Mouse (Mus musculus) stomach, embryonic 15.5 days (tissue): ENCODE results near the gene Tmem208. TPM values are rescaled to one million over a fixed set of nuclear protein-coding genes. Genes with fewer than 3 reads are reported as not detected.

Experiments
- ATAC-seq: fragments of 200-750 bp; cut with Nextera tagmentation; 2 replicates; pipeline ENCODE4 v1.8.0; 2017; ENCODE audit warnings: low read depth, moderate number of reproducible peaks, moderate TSS enrichment; ENCODE audit not compliant: insufficient read depth, low FRiP score
- H3K27ac ChIP-seq: fragments of 300-500 bp; sonication (generic); 2 replicates; pipeline ENCODE4 v1.5.1; 2015; ENCODE audit warnings: mild to moderate bottlenecking, inconsistent platforms
- H3K27me3 ChIP-seq: fragments of 300-500 bp; sonication (generic); replicated peaks from 2 replicates; pipeline ENCODE4 v1.6.1; 2015; ENCODE audit warnings: inconsistent platforms
- H3K36me3 ChIP-seq: fragments of 300-500 bp; sonication (generic); 2 replicates; pipeline ENCODE4 v1.6.1; 2015; ENCODE audit warnings: inconsistent platforms
- H3K4me1 ChIP-seq: fragments of 300-500 bp; sonication (generic); 2 replicates; pipeline ENCODE4 v1.6.1; 2015; ENCODE audit warnings: inconsistent platforms
- H3K4me2 ChIP-seq: fragments of 300-500 bp; sonication (generic); 2 replicates; pipeline ENCODE4 v1.6.1; 2015; ENCODE audit warnings: mild to moderate bottlenecking, inconsistent platforms
- H3K4me3 ChIP-seq: fragments of 300-500 bp; sonication (generic); replicated peaks from 2 replicates; pipeline ENCODE4 v1.5.1; 2015; ENCODE audit warnings: inconsistent platforms
- H3K9ac ChIP-seq: fragments of 300-500 bp; sonication (generic); 2 replicates; pipeline ENCODE4 v1.6.1; 2015; ENCODE audit warnings: inconsistent platforms
- H3K9me3 ChIP-seq: fragments of 300-500 bp; sonication (generic); 2 replicates; pipeline ENCODE4 v1.6.1; 2016; ENCODE audit warnings: inconsistent platforms
- WGBS: fragments of 180-500 bp; shearing (Covaris S2); methylation state at CpG from one replicate; pipeline ENCODE4 v1.1.7; 2015; 5-methylcytosine and 5-hydroxymethylcytosine counted together
- polyA plus RNA-seq: library from polyadenylated mRNA; unstranded; fragments of >200 nt; fragmentation: Nextera tagmentation; extraction: Ambion mirVana; gene quantifications from 2 replicates; pipeline ENCODE4 v1.2.1, GENCODE M21; 2015

Gene Tmem208
- polyA plus RNA-seq, 1 experiment from 2014 or later: 131 TPM

DNA sequence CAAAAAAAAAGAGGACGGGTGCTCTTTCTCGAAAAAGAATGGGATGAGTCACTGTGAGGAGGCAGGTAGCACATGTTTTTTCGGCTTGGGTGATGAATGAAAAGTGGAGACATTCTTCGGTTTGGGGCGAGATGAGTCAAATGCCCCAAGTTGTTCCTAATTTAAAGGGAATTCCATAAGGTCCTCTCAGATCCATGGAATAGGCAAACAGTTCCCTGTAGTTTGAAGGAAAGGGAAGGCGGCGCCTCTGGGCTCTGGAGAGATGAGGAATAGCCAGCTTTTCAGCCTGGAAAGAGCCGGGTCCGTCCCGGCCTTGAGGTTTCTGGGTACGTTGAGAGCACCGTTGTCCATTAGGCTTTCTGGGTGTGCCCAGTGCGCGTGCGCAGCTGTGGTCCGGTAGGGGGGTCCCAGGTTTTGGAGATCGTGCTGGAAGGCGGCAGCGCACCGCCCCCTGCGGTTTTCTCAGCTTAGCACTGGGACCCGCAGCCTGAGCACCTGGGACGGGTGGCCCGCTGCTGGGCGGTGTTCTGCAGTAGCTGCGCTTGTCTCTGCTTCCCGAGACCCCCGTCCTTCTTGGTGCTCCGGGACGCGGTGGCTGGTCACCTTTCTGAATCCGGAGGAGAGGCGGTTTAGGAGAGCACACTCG lies 22.4 kb downstream of the Tmem208 start, which contains the start of gene Slc9a5:
Gene Slc9a5 (plus strand): TSS at position 394 of the 646 bp plus-strand sequence.
- Histone ChIP-seq H3K4me3 (peak within 1 kb of the TSS; percentile 77), H3K9me3 (no peaks in the 10 kb centered on the region), H3K4me2 (peak within 1 kb of the TSS; percentile 96), H3K4me1 (peaks cover 34% of the 10 kb centered on the region), H3K27me3 (0 out of 2 replicates have a peak, but pooled peaks cover 5% of the 10 kb centered on the region), H3K27ac (peak within 1 kb of the TSS; percentile 88), H3K9ac (peak within 1 kb of the TSS; percentile 52), H3K36me3 (no peaks in the 10 kb centered on the region)
- ATAC-seq: no peak
- WGBS: under 1% methylated on average over 34 of the region's 34 CpGs

DNA sequence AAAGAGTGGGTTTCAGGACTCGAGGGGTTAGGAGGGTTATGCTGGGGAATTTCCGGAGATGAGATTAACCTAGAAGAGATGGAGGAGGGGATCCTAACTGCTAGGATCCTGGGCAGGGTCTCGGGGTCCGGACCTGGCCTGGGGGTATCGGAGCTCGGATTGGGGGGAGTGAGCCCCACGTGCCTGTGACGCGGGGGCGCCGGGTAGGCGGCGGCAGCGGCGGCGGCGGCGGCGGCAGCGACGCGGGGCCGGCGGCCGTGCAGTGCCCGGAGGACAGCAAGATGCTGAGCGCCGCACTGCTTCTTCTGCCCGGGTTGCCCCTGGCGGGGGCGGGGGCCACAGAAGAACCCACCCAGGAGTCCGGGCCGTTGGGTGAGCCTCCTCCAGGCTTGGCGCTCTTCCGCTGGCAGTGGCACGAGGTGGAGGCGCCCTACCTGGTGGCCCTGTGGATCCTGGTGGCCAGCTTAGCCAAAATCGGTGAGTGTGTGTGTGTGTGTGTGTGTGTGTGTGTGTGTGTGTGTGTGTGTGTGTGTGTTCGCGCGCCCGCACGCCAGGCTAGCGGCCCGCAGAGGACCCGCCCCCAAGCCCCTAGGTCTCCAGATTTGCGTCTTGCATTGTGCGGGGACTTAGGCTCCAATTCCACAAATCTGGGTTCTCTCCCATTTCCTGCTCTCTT lies 23.1 kb downstream of the Tmem208 start:
- H3K9me3 ChIP-seq: no peaks in the 10 kb centered on the region
- no peak for ATAC-seq
- peak overlapping the region; percentile 51; the same call in 1 of the 2 replicates for H3K9ac ChIP-seq
- H3K36me3 ChIP-seq: no peaks in the 10 kb centered on the region
- peaks cover 31% of the 10 kb centered on the region for H3K4me1 ChIP-seq
- peak overlapping the region; percentile 52; the same call in 1 of the 2 replicates for H3K27ac ChIP-seq
- peak overlapping the region; percentile 96 for H3K4me2 ChIP-seq
- H3K4me3 ChIP-seq: peak overlapping the region; percentile 77
- 0 out of 2 replicates have a peak, but pooled peaks cover 5% of the 10 kb centered on the region for H3K27me3 ChIP-seq
- under 1% methylated on average over 43 of the region's 48 CpGs for WGBS

DNA sequence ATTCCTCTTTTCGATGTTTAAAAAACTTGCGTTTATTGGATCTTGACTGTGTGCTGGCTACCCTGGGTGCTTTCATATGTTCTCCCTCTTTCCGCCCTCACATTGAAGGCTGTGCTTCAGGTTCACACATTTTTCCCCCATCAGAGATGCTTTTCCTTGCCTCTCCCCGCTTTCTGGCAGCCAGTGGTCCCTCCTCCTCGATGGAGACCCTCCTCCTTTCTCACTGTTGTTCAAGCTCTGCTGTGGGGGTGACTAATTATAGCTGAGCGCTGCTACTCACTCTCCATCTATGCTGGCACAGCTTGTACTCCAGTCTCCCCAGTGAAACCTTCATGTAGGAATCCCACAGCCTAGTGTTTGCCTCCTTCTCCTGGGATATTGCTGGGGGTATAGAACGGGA lies 24.0 kb downstream of the Tmem208 start:
- 47% methylated on average over 7 of the region's 7 CpGs for WGBS
- Histone ChIP-seq H3K9me3 (no peaks in the 10 kb centered on the region), H3K27me3 (0 out of 2 replicates have a peak, but pooled peaks cover 5% of the 10 kb centered on the region), H3K4me1 (peaks cover 21% of the 10 kb centered on the region), H3K27ac (no peak overlapping the region), H3K4me2 (peak overlapping the region; percentile 96; the same call in 1 of the 2 replicates), H3K9ac (no peak overlapping the region), H3K4me3 (0 out of 2 replicates have a peak overlapping the region, but pooled peaks have one; percentile 77), H3K36me3 (no peaks in the 10 kb centered on the region)
- ATAC-seq: no peak

DNA sequence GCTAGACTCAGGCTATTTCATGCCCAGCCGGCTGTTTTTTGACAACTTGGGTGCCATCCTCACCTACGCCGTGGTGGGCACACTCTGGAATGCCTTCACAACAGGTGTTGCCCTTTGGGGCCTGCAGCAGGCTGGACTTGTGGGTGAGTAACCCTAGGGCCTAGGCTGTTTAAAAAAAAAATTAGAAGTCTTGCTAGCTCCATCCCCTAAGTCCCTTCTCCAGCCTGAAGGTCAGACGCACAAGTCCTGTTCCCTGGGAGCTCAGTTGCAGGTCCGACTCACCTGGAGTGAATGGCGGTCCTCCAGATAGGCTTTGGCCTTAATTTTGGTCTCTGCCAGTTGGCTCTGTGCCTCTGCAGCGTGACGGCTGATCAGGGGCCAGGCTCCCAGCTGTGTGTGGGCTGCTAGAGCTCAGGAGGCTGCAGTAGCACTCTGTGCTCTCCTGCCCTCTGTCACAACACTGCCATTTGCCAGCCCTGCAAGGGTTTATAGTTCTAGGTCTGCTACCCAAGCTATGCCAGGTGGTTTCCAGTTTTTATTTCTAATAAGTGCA lies 27.5 kb downstream of the Tmem208 start:
- 0 out of 2 replicates have a peak, but pooled peaks cover 5% of the 10 kb centered on the region for H3K27me3 ChIP-seq
- 78% methylated on average over 8 of the region's 8 CpGs for WGBS
- H3K9ac ChIP-seq: no peak overlapping the region
- 0 out of 2 replicates have a peak, but pooled peaks cover 4% of the 10 kb centered on the region for H3K4me1 ChIP-seq
- H3K9me3 ChIP-seq: no peaks in the 10 kb centered on the region
- H3K4me2 ChIP-seq: no peak overlapping the region
- no peaks in the 10 kb centered on the region for H3K36me3 ChIP-seq
- H3K4me3 ChIP-seq: no peak overlapping the region
- H3K27ac ChIP-seq: no peak overlapping the region
- ATAC-seq: no peak

DNA sequence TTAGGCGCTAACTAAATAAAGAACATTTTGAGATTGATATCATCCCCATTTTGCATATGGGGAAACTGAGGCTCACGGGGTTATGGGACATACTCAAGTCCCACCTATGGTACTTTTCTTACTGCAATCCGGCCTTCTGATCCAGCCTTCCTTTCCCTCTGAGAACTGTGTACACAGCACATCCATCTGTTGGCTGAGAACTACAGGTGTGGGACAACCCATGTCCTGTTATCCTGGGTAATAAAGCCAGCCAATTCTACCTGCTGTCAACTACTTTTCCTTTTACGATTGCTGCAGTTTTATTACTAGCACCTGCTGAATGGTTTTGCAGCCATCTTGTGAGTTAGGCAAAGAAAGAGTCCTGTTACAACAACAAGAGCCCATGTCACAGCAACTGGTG lies 28.4 kb downstream of the Tmem208 start:
- Histone ChIP-seq H3K4me2 (no peak overlapping the region), H3K4me3 (no peak overlapping the region), H3K4me1 (no peaks in the 10 kb centered on the region), H3K36me3 (no peaks in the 10 kb centered on the region), H3K9ac (no peak overlapping the region), H3K27ac (no peak overlapping the region), H3K9me3 (no peaks in the 10 kb centered on the region), H3K27me3 (0 out of 2 replicates have a peak, but pooled peaks cover 5% of the 10 kb centered on the region)
- WGBS: 94% methylated on average over 4 of the region's 4 CpGs
- ATAC-seq: no peak

DNA sequence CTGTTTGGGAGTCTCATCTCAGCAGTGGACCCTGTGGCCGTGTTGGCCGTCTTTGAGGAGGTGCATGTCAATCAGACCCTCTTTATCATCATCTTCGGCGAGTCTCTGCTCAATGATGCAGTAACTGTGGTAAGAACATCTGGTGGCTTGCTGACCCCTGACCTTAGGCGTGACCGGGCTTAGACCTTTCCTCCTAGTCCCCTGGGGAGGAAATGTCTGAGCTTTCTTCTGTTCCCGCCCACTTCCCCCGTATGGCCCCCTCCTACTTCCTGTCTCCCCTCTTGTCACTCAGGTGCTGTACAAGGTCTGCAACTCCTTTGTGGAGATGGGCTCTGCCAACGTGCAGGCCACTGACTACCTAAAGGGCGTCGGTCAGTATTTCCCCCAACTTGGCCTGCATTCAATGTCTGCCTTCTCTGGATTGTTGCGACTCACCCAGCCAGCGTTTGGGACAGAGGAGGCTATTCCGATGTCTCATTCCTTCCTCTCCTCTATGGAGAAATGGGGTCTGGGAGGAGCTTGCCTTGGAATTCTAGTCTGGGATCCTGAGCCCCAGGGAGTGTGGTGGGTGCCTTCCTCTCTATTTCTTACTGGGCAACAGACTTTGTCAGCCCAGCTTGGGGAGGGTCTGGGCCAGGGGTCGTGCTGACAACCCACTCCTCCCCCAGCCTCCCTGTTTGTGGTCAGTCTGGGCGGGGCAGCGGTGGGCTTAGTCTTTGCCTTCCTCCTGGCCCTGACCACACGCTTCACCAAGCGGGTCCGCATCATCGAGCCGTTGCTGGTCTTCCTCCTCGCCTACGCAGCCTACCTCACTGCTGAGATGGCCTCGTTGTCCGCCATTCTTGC lies 29.2 kb downstream of the Tmem208 start:
- ATAC-seq: no peak
- Histone ChIP-seq H3K4me1 (no peaks in the 10 kb centered on the region), H3K9me3 (no peaks in the 10 kb centered on the region), H3K27ac (no peak overlapping the region), H3K9ac (no peak overlapping the region), H3K4me2 (no peak overlapping the region), H3K4me3 (no peak overlapping the region), H3K27me3 (no peaks in the 10 kb centered on the region), H3K36me3 (no peaks in the 10 kb centered on the region)
- WGBS: 66% methylated on average over 26 of the region's 26 CpGs

DNA sequence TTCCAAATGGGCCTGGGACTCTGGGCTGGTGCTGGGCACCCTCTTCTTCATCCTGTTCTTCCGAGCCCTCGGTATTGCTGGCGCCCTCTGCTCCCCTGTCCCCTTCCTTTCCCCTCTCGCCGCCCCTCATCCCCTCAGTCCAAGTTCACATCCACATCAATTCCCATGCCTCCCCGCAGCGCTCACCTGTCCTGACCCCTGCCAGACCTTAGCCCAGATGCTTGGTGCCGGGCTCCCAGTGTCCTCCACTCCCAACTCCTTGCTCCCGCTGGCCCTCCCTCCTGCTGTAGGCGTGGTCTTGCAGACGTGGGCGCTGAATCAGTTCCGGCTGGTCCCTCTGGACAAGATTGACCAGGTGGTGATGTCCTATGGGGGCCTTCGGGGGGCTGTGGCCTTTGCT lies 30.5 kb downstream of the Tmem208 start:
- H3K4me1 ChIP-seq: peaks cover 4% of the 10 kb centered on the region; the same call in 1 of the 2 replicates
- WGBS: 87% methylated on average over 14 of the region's 14 CpGs
- H3K9me3 ChIP-seq: no peaks in the 10 kb centered on the region
- no peak overlapping the region for H3K27ac ChIP-seq
- no peaks in the 10 kb centered on the region for H3K27me3 ChIP-seq
- H3K4me2 ChIP-seq: no peak overlapping the region
- no peak for ATAC-seq
- H3K9ac ChIP-seq: no peak overlapping the region
- H3K36me3 ChIP-seq: no peaks in the 10 kb centered on the region
- no peak overlapping the region for H3K4me3 ChIP-seq

DNA sequence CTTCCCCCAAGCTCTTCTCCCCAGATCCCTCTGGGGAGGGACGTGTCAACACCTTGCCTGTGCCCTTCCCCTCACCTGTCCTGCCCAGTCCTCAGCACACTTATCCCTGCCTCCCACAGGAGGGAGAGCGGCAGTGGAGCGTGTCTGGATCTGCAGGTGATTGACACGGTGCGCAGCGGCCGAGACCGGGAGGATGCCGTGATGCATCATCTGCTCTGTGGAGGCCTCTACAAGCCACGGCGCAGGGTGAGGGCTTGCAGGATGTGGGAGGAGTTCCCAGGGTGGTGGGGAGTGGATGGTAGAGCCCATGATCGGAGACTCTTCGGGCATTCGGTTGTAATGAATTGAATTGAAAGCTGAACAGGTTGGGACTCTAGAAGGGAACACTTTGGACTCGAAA lies 33.1 kb downstream of the Tmem208 start:
- no peaks in the 10 kb centered on the region for H3K36me3 ChIP-seq
- no peak overlapping the region for H3K4me3 ChIP-seq
- no peaks in the 10 kb centered on the region for H3K9me3 ChIP-seq
- H3K9ac ChIP-seq: no peak overlapping the region
- H3K27me3 ChIP-seq: no peaks in the 10 kb centered on the region
- H3K27ac ChIP-seq: no peak overlapping the region
- WGBS: 62% methylated on average over 15 of the region's 15 CpGs
- no peak for ATAC-seq
- H3K4me1 ChIP-seq: peaks cover 10% of the 10 kb centered on the region
- H3K4me2 ChIP-seq: no peak overlapping the region

DNA sequence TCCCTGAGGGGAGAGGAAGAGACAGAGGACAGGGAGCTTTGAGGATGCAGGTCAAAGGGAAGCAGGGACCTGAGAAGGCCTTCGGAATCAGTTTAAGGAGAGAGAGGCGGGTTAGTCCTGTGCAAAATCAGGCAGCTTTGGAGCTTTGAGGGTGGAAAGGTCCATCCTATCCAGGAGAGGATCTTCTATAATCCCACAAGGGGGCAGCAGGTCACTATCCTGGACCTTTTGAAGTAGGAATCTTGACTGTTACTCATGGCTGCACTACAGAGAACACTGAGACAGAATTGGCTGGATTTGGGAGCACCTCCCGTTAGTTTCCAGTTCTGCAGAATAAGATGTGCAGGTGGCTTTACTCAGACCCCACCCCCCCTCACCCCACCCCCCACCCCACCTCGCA lies 33.5 kb downstream of the Tmem208 start:
- WGBS: 51% methylated on average over 4 of the region's 4 CpGs
- no peak overlapping the region for H3K27ac ChIP-seq
- H3K9me3 ChIP-seq: no peaks in the 10 kb centered on the region
- H3K9ac ChIP-seq: no peak overlapping the region
- no peak for ATAC-seq
- H3K4me2 ChIP-seq: no peak overlapping the region
- peaks cover 10% of the 10 kb centered on the region for H3K4me1 ChIP-seq
- no peak overlapping the region for H3K4me3 ChIP-seq
- H3K27me3 ChIP-seq: no peaks in the 10 kb centered on the region
- no peaks in the 10 kb centered on the region for H3K36me3 ChIP-seq

DNA sequence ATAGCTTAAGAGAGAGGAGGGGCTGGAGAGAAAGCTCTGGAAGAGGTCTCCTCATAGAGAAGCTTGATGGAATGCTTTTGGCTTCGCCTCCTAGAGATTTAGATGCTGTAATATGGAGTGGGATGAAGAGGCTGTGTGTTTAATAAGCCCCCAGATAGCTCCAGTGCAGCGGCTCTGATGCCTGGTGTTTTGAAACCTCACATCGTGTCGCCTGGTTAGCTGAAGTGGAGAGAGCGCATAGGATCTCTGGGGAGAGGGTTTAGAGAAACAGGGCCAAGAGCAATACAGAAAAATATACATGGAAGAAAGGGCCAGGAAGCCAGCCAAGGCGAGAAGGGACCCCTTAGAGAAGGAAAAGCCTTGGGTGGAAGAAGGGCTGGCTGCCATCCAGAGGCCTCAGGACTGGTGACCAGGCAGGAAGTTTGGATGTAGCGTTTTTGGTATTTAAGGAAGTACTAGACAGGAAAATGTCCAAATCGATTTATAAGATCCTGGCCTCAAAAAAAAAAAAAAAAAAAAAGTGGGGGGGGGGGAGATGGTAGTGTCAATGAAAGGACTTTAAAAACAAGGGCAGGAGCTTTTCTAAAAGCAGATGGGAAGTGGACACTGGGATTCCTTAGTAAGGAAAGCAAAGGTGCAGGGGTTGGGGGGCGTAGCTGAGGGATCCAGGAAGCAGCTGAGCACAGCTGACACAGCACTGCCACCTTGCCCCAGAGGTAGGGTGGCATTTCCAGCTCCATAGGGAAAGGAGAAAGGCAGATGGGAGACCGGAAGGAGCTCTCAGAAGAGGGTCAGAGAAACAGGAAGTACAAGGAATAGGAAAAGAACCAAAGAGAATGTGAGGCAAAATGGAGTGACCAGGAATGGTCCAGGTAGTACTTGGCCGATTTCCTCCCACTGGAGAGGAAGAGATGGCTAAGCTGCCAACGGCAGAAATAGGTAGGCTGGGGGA lies 35.9 kb downstream of the Tmem208 start:
- no peak overlapping the region for H3K9ac ChIP-seq
- no peak overlapping the region; the same call in 1 of the 2 replicates for H3K4me2 ChIP-seq
- H3K4me3 ChIP-seq: no peak overlapping the region
- H3K9me3 ChIP-seq: no peaks in the 10 kb centered on the region
- no peaks in the 10 kb centered on the region for H3K36me3 ChIP-seq
- H3K27ac ChIP-seq: peak overlapping the region; percentile 42
- WGBS: 54% methylated on average over 12 of the region's 12 CpGs
- peak; percentile 29; the same call in 1 of the 2 replicates for ATAC-seq
- peaks cover 10% of the 10 kb centered on the region for H3K4me1 ChIP-seq
- no peaks in the 10 kb centered on the region for H3K27me3 ChIP-seq
